Mouse (Mus musculus) MEL (cell line): ENCODE data around the gene Ngrn. TPM values are rescaled to one million over a fixed set of nuclear protein-coding genes. Genes with fewer than 3 reads are reported as not detected.
A peak's percentile ranks its signal among the peaks of the same experiment; 100 is the strongest.

ENCODE experiments used
- DNase-seq: peaks from one replicate; pipeline ENCODE4 v3.0.0; 2011; ENCODE audit warnings: low read depth, low spot score
- H3K27ac ChIP-seq: 2 replicates; pipeline ENCODE4 v1.5.1; 2012; ENCODE audit warnings: low read depth, mild to moderate bottlenecking, control low read depth, low read length, moderate library complexity; ENCODE audit not compliant: control insufficient read depth
- H3K27me3 ChIP-seq, 2 experiments: fragments of 150-350 bp in 1 of 2; sonication (generic) in 1 of 2; 2 replicates each; pipeline ENCODE4 v1.6.1; 2012; ENCODE audit warnings: low read length in 2 of 2, mild to moderate bottlenecking in 2 of 2, improper control_type of control experiment in 1 of 2, moderate library complexity in 1 of 2; ENCODE audit not compliant: insufficient read depth in 2 of 2, control insufficient read depth in 1 of 2
- H3K36me3 ChIP-seq, 2 experiments: 2 replicates each; pipeline ENCODE4 v1.6.1; 2012 to 2014; ENCODE audit warnings: low read length in 2 of 2, improper control_type of control experiment in 1 of 2, inconsistent platforms in 1 of 2, mild to moderate bottlenecking in 1 of 2; ENCODE audit not compliant: insufficient read depth in 2 of 2, control insufficient read depth in 1 of 2
- H3K4me1 ChIP-seq, 2 experiments: fragments of 150-350 bp in 1 of 2; sonication (generic) in 1 of 2; 2 replicates each; pipeline ENCODE4 v1.6.1; 2012; ENCODE audit warnings: low read length in 2 of 2, improper control_type of control experiment in 1 of 2, mild to moderate bottlenecking in 1 of 2; ENCODE audit not compliant: insufficient read depth in 2 of 2, control insufficient read depth in 1 of 2
- H3K4me3 ChIP-seq, 2 experiments: fragments of 150-350 bp in 1 of 2; sonication (generic) in 1 of 2; 2 replicates each; pipeline ENCODE4 v1.5.1; 2012; ENCODE audit warnings: low read depth in 2 of 2, low read length in 2 of 2, mild to moderate bottlenecking in 2 of 2, moderate library complexity in 2 of 2, control low read depth in 1 of 2, improper control_type of control experiment in 1 of 2; ENCODE audit not compliant: control insufficient read depth in 1 of 2, insufficient read depth in 1 of 2
- H3K79me2 ChIP-seq: 2 replicates; pipeline ENCODE4 v1.6.1; 2012; ENCODE audit warnings: mild to moderate bottlenecking, low read length, moderate library complexity; ENCODE audit not compliant: control insufficient read depth, poor library complexity, insufficient read depth
- H3K9ac ChIP-seq: 2 replicates; pipeline ENCODE4 v1.6.1; 2012; ENCODE audit warnings: low read depth, mild to moderate bottlenecking, control low read depth, low read length, moderate library complexity; ENCODE audit not compliant: control insufficient read depth, poor library complexity, severe bottlenecking
- H3K9me3 ChIP-seq: fragments of 150-350 bp; sonication (generic); replicated peaks from 2 replicates; pipeline ENCODE4 v1.6.1; 2012; ENCODE audit warnings: mild to moderate bottlenecking, low read length, improper control_type of control experiment, moderate library complexity; ENCODE audit not compliant: insufficient read depth
- CHD1 ChIP-seq: IDR thresholded peaks from 2 replicates; pipeline ENCODE4 v1.6.1; 2012; ENCODE audit warnings: low read depth, mild to moderate bottlenecking, inconsistent platforms, low read length, improper control_type of control experiment
- CHD2 ChIP-seq: IDR thresholded peaks from 2 replicates; pipeline ENCODE4 v1.6.1; 2011; ENCODE audit warnings: low read length, improper control_type of control experiment
- CTCF ChIP-seq, 3 experiments: IDR thresholded peaks in 2 of 3; conservative IDR thresholded peaks in 1 of 3; 2 replicates each; pipeline ENCODE4 v1.5.1; 2011 to 2012; ENCODE audit warnings: low read length in 3 of 3, low read depth in 2 of 3, mild to moderate bottlenecking in 2 of 3, improper control_type of control experiment in 1 of 3, inconsistent platforms in 1 of 3, mixed read lengths in 1 of 3, moderate library complexity in 1 of 3; ENCODE audit not compliant: control insufficient read depth in 1 of 3, insufficient read depth in 1 of 3, poor library complexity in 1 of 3, severe bottlenecking in 1 of 3
- E2F4 ChIP-seq: IDR thresholded peaks from 2 replicates; pipeline ENCODE4 v1.6.1; 2011; ENCODE audit warnings: low read depth, low read length, improper control_type of control experiment, borderline replicate concordance
- ETS1 ChIP-seq: IDR thresholded peaks from 2 replicates; pipeline ENCODE4 v1.6.1; 2012; ENCODE audit warnings: low read depth, mild to moderate bottlenecking, inconsistent platforms, low read length, improper control_type of control experiment, moderate library complexity
- GATA1 ChIP-seq: IDR thresholded peaks from 2 replicates; pipeline ENCODE4 v1.6.1; 2011; ENCODE audit warnings: low read depth, low read length, improper control_type of control experiment
- JUND ChIP-seq: IDR thresholded peaks from 2 replicates; pipeline ENCODE4 v1.6.1; 2011; ENCODE audit warnings: low read depth, mild to moderate bottlenecking, improper control_type of control experiment, low read length
- MAFK ChIP-seq: IDR thresholded peaks from 2 replicates; pipeline ENCODE4 v1.6.1; 2011; ENCODE audit warnings: low read depth, mild to moderate bottlenecking, low read length, improper control_type of control experiment, borderline replicate concordance
- MAX ChIP-seq: IDR thresholded peaks from 2 replicates; pipeline ENCODE4 v1.6.1; 2011; ENCODE audit warnings: low read length, improper control_type of control experiment
- MXI1 ChIP-seq: IDR thresholded peaks from 2 replicates; pipeline ENCODE4 v1.6.1; 2011; ENCODE audit warnings: mild to moderate bottlenecking, low read depth, low read length, improper control_type of control experiment
- MYC ChIP-seq: IDR thresholded peaks from 2 replicates; pipeline ENCODE4 v1.6.1; 2011; ENCODE audit warnings: low read depth, mild to moderate bottlenecking, low read length, improper control_type of control experiment, moderate library complexity
- POLR2AphosphoS2 ChIP-seq: IDR thresholded peaks from 2 replicates; pipeline ENCODE4 v1.6.1; 2011; ENCODE audit warnings: low read length, improper control_type of control experiment
- RAD21 ChIP-seq: IDR thresholded peaks from 2 replicates; pipeline ENCODE4 v1.6.1; 2011; ENCODE audit warnings: mild to moderate bottlenecking, low read depth, low read length, improper control_type of control experiment
- RCOR1 ChIP-seq: IDR thresholded peaks from 2 replicates; pipeline ENCODE4 v1.6.1; 2012; ENCODE audit warnings: low read depth, mild to moderate bottlenecking, inconsistent platforms, low read length, improper control_type of control experiment
- SMC3 ChIP-seq: IDR thresholded peaks from 2 replicates; pipeline ENCODE4 v1.6.1; 2011; ENCODE audit warnings: low read depth, low read length, improper control_type of control experiment
- TAL1 ChIP-seq: IDR thresholded peaks from 2 replicates; pipeline ENCODE4 v1.6.1; 2012; ENCODE audit warnings: mild to moderate bottlenecking, inconsistent platforms, low read length, moderate library complexity, mixed read lengths
- UBTF ChIP-seq: IDR thresholded peaks from 2 replicates; pipeline ENCODE4 v1.6.1; 2012; ENCODE audit warnings: low read depth, mild to moderate bottlenecking, inconsistent platforms, low read length, improper control_type of control experiment, moderate library complexity, borderline replicate concordance; ENCODE audit not compliant: insufficient read depth
- USF1 ChIP-seq: IDR thresholded peaks from 2 replicates; pipeline ENCODE4 v1.6.1; 2014; ENCODE audit warnings: low read depth, mild to moderate bottlenecking, inconsistent platforms, low read length, improper control_type of control experiment, moderate library complexity
- ZC3H11A ChIP-seq: IDR thresholded peaks from 2 replicates; pipeline ENCODE4 v1.6.1; 2012; ENCODE audit warnings: low read depth, mild to moderate bottlenecking, inconsistent platforms, low read length, improper control_type of control experiment
- ZMIZ1 ChIP-seq: IDR thresholded peaks from 2 replicates; pipeline ENCODE4 v1.6.1; 2012; ENCODE audit warnings: low read depth, mild to moderate bottlenecking, inconsistent platforms, low read length, improper control_type of control experiment, moderate library complexity
- polyA plus RNA-seq, 2 experiments: library from polyadenylated mRNA; stranded (reverse) in 1 of 2; unstranded in 1 of 2; fragments of >175 nt in 1 of 2; fragments of >200 nt in 1 of 2; gene quantifications; 2 replicates each; pipeline versions ENCODE4 v1.2.1 to v1.2.4; 2012; ENCODE audit warnings: low replicate concordance in 2 of 2, low read depth in 1 of 2; ENCODE audit not compliant: insufficient read length in 2 of 2, insufficient read depth in 1 of 2, missing spikeins in 1 of 2
- total RNA-seq: library from RNA; depleted of rRNA; stranded (reverse); fragments of 300-350 nt; gene quantifications from 2 replicates; pipeline ENCODE4 v1.2.3, GENCODE M21; 2012

Gene Ngrn
- total and polyA plus RNA-seq, 3 experiments, result 37.2 to 48.0 TPM; not detected in 1

DNA sequence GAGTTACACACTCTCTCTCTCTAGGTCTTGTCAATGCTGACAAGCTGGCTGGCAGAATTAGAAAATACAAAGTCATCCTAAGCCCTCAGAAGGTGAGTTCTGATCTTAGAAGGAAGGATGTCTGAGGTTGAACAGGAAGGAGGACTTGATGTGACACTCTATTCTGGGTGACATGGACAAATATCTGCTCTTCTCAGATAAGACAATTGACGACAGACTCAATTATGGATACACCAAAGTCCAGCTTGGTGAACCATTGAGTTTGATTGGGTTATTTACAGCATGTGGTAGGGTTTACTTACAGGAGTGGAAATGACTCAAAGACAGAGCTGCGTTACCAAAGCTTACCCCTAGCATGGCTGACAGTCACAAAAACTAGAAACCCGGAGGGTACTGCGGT is 15.4 kb downstream of the Ngrn start:
- DNase-seq, result no peak
- Histone ChIP-seq H3K36me3 (peaks cover 0 to 17% of the 10 kb centered on the region in 2 experiments; a peak in 2 of 4 replicates), H3K79me2 (peaks cover 2% of the 10 kb centered on the region; the same call in 1 of the 2 replicates), H3K4me3 (no peak overlapping the region), H3K27me3 (no peaks in the 10 kb centered on the region), H3K4me1 (no peaks in the 10 kb centered on the region), H3K9me3 (no peaks in the 10 kb centered on the region), H3K27ac (no peak overlapping the region), H3K9ac (no peak overlapping the region)
- no peak for TF ChIP-seq E2F4
- TF ChIP-seq UBTF, result no peak
- no peak for TF ChIP-seq RCOR1
- TF ChIP-seq ZMIZ1, result no peak
- no peak for TF ChIP-seq USF1
- TF ChIP-seq MXI1, result no peak

DNA sequence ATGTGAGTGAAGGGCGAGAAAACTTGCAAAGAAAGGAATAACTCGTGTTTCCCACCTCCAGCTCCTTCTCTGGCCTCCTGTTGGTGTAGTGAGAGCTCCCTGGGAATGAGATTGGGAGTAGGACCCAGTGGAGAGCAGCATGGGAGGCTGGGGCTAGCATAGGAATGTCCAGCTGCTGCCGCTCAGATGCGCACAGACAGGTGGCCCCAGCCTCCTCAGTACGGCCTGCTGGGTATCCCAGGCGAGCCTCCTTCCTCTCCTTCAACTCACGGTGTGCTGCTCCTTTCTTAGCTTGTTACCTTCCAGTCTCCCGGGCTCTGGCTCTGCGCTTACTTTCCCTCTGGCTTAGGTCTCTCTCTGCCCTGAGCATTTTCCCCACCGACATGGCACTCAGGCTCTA is 19.0 kb downstream of the Ngrn start:
- Histone ChIP-seq H3K9me3 (no peaks in the 10 kb centered on the region), H3K4me3 (no peak overlapping the region), H3K9ac (no peak overlapping the region), H3K27me3 (no peaks in the 10 kb centered on the region), H3K4me1 (no peaks in the 10 kb centered on the region), H3K36me3 (peaks cover 0 to 26% of the 10 kb centered on the region in 2 experiments; a peak in 2 of 4 replicates), H3K79me2 (no peaks in the 10 kb centered on the region), H3K27ac (no peak overlapping the region)
- TF ChIP-seq GATA1 (no peak), CHD2 (no peak), CTCF (IDR thresholded peaks at IDR 0.05 in 2 of 3, conservative IDR thresholded peaks at IDR 0.05 in 1 of 3; ENCODE audit: control insufficient read depth in 1 of 3, insufficient read depth in 1 of 3, low read depth in 2 of 3, low read length in 3 of 3, poor library complexity in 1 of 3, severe bottlenecking in 1 of 3) (no peak), POLR2AphosphoS2 (no peak), JUND (no peak), TAL1 (no peak), MXI1 (no peak), ETS1 (no peak), MAX (no peak), SMC3 (no peak)
- DNase-seq, result no peak

DNA sequence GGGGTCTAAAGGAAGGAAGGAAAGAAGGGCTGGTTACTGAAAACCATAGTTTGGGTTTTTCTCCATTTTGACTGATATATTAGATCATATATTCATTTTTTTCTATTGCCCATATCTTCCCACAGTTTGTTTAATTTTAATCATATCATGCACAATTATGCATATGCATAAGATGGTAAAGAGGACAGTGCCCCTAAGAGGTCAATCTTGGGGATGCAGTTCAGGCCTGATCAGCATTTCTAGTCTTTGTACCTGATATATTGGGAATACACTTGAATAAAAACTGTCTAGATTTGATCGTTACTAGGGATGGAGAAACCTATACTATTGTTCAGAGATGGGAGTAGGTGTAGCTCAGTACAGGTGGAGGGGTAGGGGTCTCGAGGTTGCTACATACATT is 20.0 kb downstream of the Ngrn start:
- H3K4me1 ChIP-seq, result no peaks in the 10 kb centered on the region
- TF ChIP-seq CHD1 (no peak), RAD21 (peak; percentile 39), CTCF (IDR thresholded peaks at IDR 0.05 in 2 of 3, conservative IDR thresholded peaks at IDR 0.05 in 1 of 3; ENCODE audit: control insufficient read depth in 1 of 3, insufficient read depth in 1 of 3, low read depth in 2 of 3, low read length in 3 of 3, poor library complexity in 1 of 3, severe bottlenecking in 1 of 3) (peak in 2 of 3 experiments; percentile 19 to 47; a peak in 3 of 6 replicates), SMC3 (peak; percentile 28; the same call in 1 of the 2 replicates), ZC3H11A (no peak), MAFK (no peak), GATA1 (no peak), RCOR1 (no peak), MYC (no peak), TAL1 (no peak)

More for the DNA sequence above, 20.0 kb downstream of the Ngrn start:
- DNase-seq, result no peak
- Histone ChIP-seq H3K79me2 (no peaks in the 10 kb centered on the region), H3K27ac (no peak overlapping the region), H3K9me3 (no peaks in the 10 kb centered on the region), H3K4me3 (no peak overlapping the region), H3K36me3 (peaks cover 0 to 24% of the 10 kb centered on the region in 2 experiments; a peak in 2 of 4 replicates), H3K9ac (no peak overlapping the region), H3K27me3 (no peaks in the 10 kb centered on the region)
